Mouse (Mus musculus) midbrain, embryonic 13.5 days (tissue): ENCODE measurements at regions not wholly inside any gene's neighbourhood (a gene's known extent, or its start where the extent isn't known, plus 50 kb on each side); places are given as distances from the start of the nearest gene placed in this dataset.

Experiments
- ATAC-seq: fragments of 200-750 bp; cut with Nextera tagmentation; 2 replicates; pipeline ENCODE4 v1.8.0; 2017; ENCODE audit warnings: mild to moderate bottlenecking, moderate TSS enrichment, moderate library complexity
- H3K27ac ChIP-seq: fragments of 300-500 bp; sonication (generic); 2 replicates; pipeline ENCODE4 v1.5.1; 2015; ENCODE audit warnings: inconsistent platforms, mild to moderate bottlenecking, moderate library complexity
- H3K27me3 ChIP-seq: fragments of 300-500 bp; sonication (generic); 2 replicates; pipeline ENCODE4 v1.6.1; 2015; ENCODE audit warnings: mild to moderate bottlenecking, inconsistent platforms
- H3K36me3 ChIP-seq: fragments of 300-500 bp; sonication (generic); 2 replicates; pipeline ENCODE4 v1.6.1; 2015; ENCODE audit warnings: mild to moderate bottlenecking, inconsistent platforms
- H3K4me1 ChIP-seq: fragments of 300-500 bp; sonication (generic); replicated peaks from 2 replicates; pipeline ENCODE4 v1.6.1; 2015; ENCODE audit warnings: inconsistent platforms
- H3K4me2 ChIP-seq: fragments of 300-500 bp; sonication (generic); replicated peaks from 2 replicates; pipeline ENCODE4 v1.6.1; 2015; ENCODE audit warnings: moderate library complexity, mild to moderate bottlenecking, inconsistent platforms
- H3K4me3 ChIP-seq: fragments of 300-500 bp; sonication (generic); replicated peaks from 2 replicates; pipeline ENCODE4 v1.5.1; 2015; ENCODE audit warnings: mild to moderate bottlenecking, inconsistent platforms
- H3K9ac ChIP-seq: fragments of 300-500 bp; sonication (generic); replicated peaks from 2 replicates; pipeline ENCODE4 v1.6.1; 2015; ENCODE audit warnings: mild to moderate bottlenecking, inconsistent platforms
- H3K9me3 ChIP-seq: fragments of 300-500 bp; sonication (generic); 2 replicates; pipeline ENCODE4 v1.6.1; 2016; ENCODE audit warnings: mild to moderate bottlenecking, inconsistent platforms
- WGBS: fragments of 180-500 bp; shearing (Covaris S2); methylation state at CpG from one replicate; pipeline ENCODE4 v1.1.7; 2015; 5-methylcytosine and 5-hydroxymethylcytosine counted together

GRCm38 (mm10) chr2:148521966-148522575 lies 78.7 kb upstream of the Cd93 start:
- Histone ChIP-seq H3K4me2 (no peak overlapping the region), H3K27me3 (no peaks in the 10 kb centered on the region), H3K9me3 (no peaks in the 10 kb centered on the region), H3K36me3 (no peaks in the 10 kb centered on the region), H3K4me1 (no peaks in the 10 kb centered on the region), H3K9ac (no peak overlapping the region), H3K27ac (no peak overlapping the region), H3K4me3 (no peak overlapping the region)
- ATAC-seq: no peak
- 75% methylated on average over 5 of the region's 5 CpGs for WGBS

- Histone ChIP-seq H3K4me2 (no peak overlapping the region), H3K27me3 (no peaks in the 10 kb centered on the region), H3K4me1 (no peaks in the 10 kb centered on the region), H3K27ac (no peak overlapping the region), H3K9me3 (no peaks in the 10 kb centered on the region), H3K9ac (no peak overlapping the region), H3K4me3 (no peak overlapping the region), H3K36me3 (no peaks in the 10 kb centered on the region)
- WGBS: 80% methylated on average over 7 of the region's 7 CpGs
- ATAC-seq: no peak
These were observed 76.9 kb upstream of the Cd93 start for GRCm38 (mm10) chr2:148520291-148520690.

GRCm38 (mm10) chr2:148519689-148520290 lies 76.4 kb upstream of the Cd93 start:
- Histone ChIP-seq H3K4me3 (no peak overlapping the region), H3K9me3 (no peaks in the 10 kb centered on the region), H3K4me2 (no peak overlapping the region), H3K27me3 (no peaks in the 10 kb centered on the region), H3K4me1 (no peaks in the 10 kb centered on the region), H3K36me3 (no peaks in the 10 kb centered on the region), H3K27ac (no peak overlapping the region), H3K9ac (no peak overlapping the region)
- WGBS: 62% methylated on average over 10 of the region's 10 CpGs
- no peak for ATAC-seq

GRCm38 (mm10) chr2:148517906-148518305 lies 74.5 kb upstream of the Cd93 start:
- no peaks in the 10 kb centered on the region for H3K9me3 ChIP-seq
- WGBS: 79% methylated on average over 1 of the region's 1 CpGs
- no peak overlapping the region for H3K4me2 ChIP-seq
- H3K36me3 ChIP-seq: no peaks in the 10 kb centered on the region
- no peak overlapping the region for H3K4me3 ChIP-seq
- H3K27ac ChIP-seq: no peak overlapping the region
- no peak overlapping the region for H3K9ac ChIP-seq
- no peaks in the 10 kb centered on the region for H3K4me1 ChIP-seq
- no peaks in the 10 kb centered on the region for H3K27me3 ChIP-seq
- ATAC-seq: no peak

- H3K9me3 ChIP-seq: no peaks in the 10 kb centered on the region
- no peak overlapping the region for H3K4me3 ChIP-seq
- ATAC-seq: no peak
- WGBS: 77% methylated on average over 12 of the region's 13 CpGs
- no peak overlapping the region for H3K27ac ChIP-seq
- no peak overlapping the region for H3K4me2 ChIP-seq
- no peaks in the 10 kb centered on the region for H3K36me3 ChIP-seq
- no peak overlapping the region for H3K9ac ChIP-seq
- no peaks in the 10 kb centered on the region for H3K27me3 ChIP-seq
- no peaks in the 10 kb centered on the region for H3K4me1 ChIP-seq
These were observed 66.8 kb upstream of the Cd93 start for GRCm38 (mm10) chr2:148510008-148510681.

GRCm38 (mm10) chr2:148509357-148509756 lies 66.0 kb upstream of the Cd93 start:
- Histone ChIP-seq H3K36me3 (no peaks in the 10 kb centered on the region), H3K27ac (no peak overlapping the region), H3K4me2 (no peak overlapping the region), H3K4me3 (no peak overlapping the region), H3K27me3 (no peaks in the 10 kb centered on the region), H3K4me1 (no peaks in the 10 kb centered on the region), H3K9me3 (no peaks in the 10 kb centered on the region), H3K9ac (no peak overlapping the region)
- no peak for ATAC-seq
- 94% methylated on average over 4 of the region's 4 CpGs for WGBS

GRCm38 (mm10) chr2:148507523-148507922 lies 64.2 kb upstream of the Cd93 start:
- Histone ChIP-seq H3K4me2 (no peak overlapping the region), H3K9me3 (no peaks in the 10 kb centered on the region), H3K4me3 (no peak overlapping the region), H3K27me3 (no peaks in the 10 kb centered on the region), H3K4me1 (no peaks in the 10 kb centered on the region), H3K9ac (no peak overlapping the region), H3K27ac (no peak overlapping the region), H3K36me3 (no peaks in the 10 kb centered on the region)
- no peak for ATAC-seq

GRCm38 (mm10) chr2:148506966-148507365 lies 63.6 kb upstream of the Cd93 start:
- H3K36me3 ChIP-seq: no peaks in the 10 kb centered on the region
- H3K4me1 ChIP-seq: no peaks in the 10 kb centered on the region
- no peak for ATAC-seq
- H3K9me3 ChIP-seq: no peaks in the 10 kb centered on the region
- H3K4me3 ChIP-seq: no peak overlapping the region
- WGBS: 89% methylated on average over 3 of the region's 3 CpGs
- H3K27me3 ChIP-seq: no peaks in the 10 kb centered on the region
- no peak overlapping the region for H3K27ac ChIP-seq
- H3K4me2 ChIP-seq: no peak overlapping the region
- no peak overlapping the region for H3K9ac ChIP-seq

GRCm38 (mm10) chr2:148505651-148506050 lies 62.3 kb upstream of the Cd93 start:
- 88% methylated on average over 3 of the region's 3 CpGs for WGBS

GRCm38 (mm10) chr2:148503143-148503854 lies 59.9 kb upstream of the Cd93 start:
- ATAC-seq: no peak
- 92% methylated on average over 2 of the region's 2 CpGs for WGBS

More at GRCm38 (mm10) chr2:148505651-148506050, 62.3 kb upstream of the Cd93 start:
- ATAC-seq: no peak
- Histone ChIP-seq H3K27me3 (no peaks in the 10 kb centered on the region), H3K4me2 (no peak overlapping the region), H3K4me3 (no peak overlapping the region), H3K36me3 (no peaks in the 10 kb centered on the region), H3K4me1 (no peaks in the 10 kb centered on the region), H3K9me3 (no peaks in the 10 kb centered on the region), H3K27ac (no peak overlapping the region), H3K9ac (no peak overlapping the region)

GRCm38 (mm10) chr2:148502321-148502720 lies 59.0 kb upstream of the Cd93 start:
- no peak for ATAC-seq
- Histone ChIP-seq H3K27me3 (no peaks in the 10 kb centered on the region), H3K9me3 (no peaks in the 10 kb centered on the region), H3K9ac (no peak overlapping the region), H3K36me3 (no peaks in the 10 kb centered on the region), H3K4me1 (no peaks in the 10 kb centered on the region), H3K4me3 (no peak overlapping the region), H3K4me2 (no peak overlapping the region), H3K27ac (no peak overlapping the region)
- WGBS: 76% methylated on average over 2 of the region's 2 CpGs

More at GRCm38 (mm10) chr2:148503143-148503854, 59.9 kb upstream of the Cd93 start:
- no peak overlapping the region for H3K27ac ChIP-seq
- no peak overlapping the region for H3K9ac ChIP-seq
- H3K36me3 ChIP-seq: no peaks in the 10 kb centered on the region
- no peak overlapping the region for H3K4me2 ChIP-seq
- no peak overlapping the region for H3K4me3 ChIP-seq
- H3K4me1 ChIP-seq: no peaks in the 10 kb centered on the region
- H3K9me3 ChIP-seq: no peaks in the 10 kb centered on the region
- H3K27me3 ChIP-seq: no peaks in the 10 kb centered on the region

GRCm38 (mm10) chr2:148500235-148500936 lies 57.0 kb upstream of the Cd93 start:
- H3K9me3 ChIP-seq: no peaks in the 10 kb centered on the region
- WGBS: 86% methylated on average over 6 of the region's 6 CpGs
- H3K4me1 ChIP-seq: no peaks in the 10 kb centered on the region
- H3K4me2 ChIP-seq: no peak overlapping the region
- H3K36me3 ChIP-seq: no peaks in the 10 kb centered on the region
- no peak overlapping the region for H3K4me3 ChIP-seq
- H3K9ac ChIP-seq: no peak overlapping the region
- no peak overlapping the region for H3K27ac ChIP-seq
- ATAC-seq: no peak
- H3K27me3 ChIP-seq: no peaks in the 10 kb centered on the region
